Mouse (Mus musculus): Measurements from ENCODE around the gene Jhy.

The Jhy gene

GRCm38 (mm10) chr9:40917871-40918613, 45.9 kb downstream of the Jhy start:
- no peak for DNase-seq (ENCODE audit: low spot score)

GRCm38 (mm10) chr9:40908915-40909314, 55.0 kb downstream of the Jhy start:
- no peak for DNase-seq (ENCODE audit: low spot score)

- DNase-seq (ENCODE audit: low spot score), result no peak
Observed at GRCm38 (mm10) chr9:40908411-40908810, 55.5 kb downstream of the Jhy start.

GRCm38 (mm10) chr9:40907413-40907812, 56.5 kb downstream of the Jhy start:
- no peak for DNase-seq (ENCODE audit: low spot score)

GRCm38 (mm10) chr9:40892456-40892855, 71.5 kb downstream of the Jhy start:
- DNase-seq (ENCODE audit: low spot score), result no peak

GRCm38 (mm10) chr9:40889389-40889788, 74.5 kb downstream of the Jhy start:
- no peak for DNase-seq (ENCODE audit: low spot score)

GRCm38 (mm10) chr9:40885669-40886068, 78.2 kb downstream of the Jhy start:
- no peak for DNase-seq (ENCODE audit: low spot score)

GRCm38 (mm10) chr9:40878998-40879397, 84.9 kb downstream of the Jhy start:
- no peak for DNase-seq (ENCODE audit: low spot score)

- no peak for DNase-seq (ENCODE audit: low spot score)
Observed at GRCm38 (mm10) chr9:40878291-40878945, 85.5 kb downstream of the Jhy start.

GRCm38 (mm10) chr9:40877881-40878235, 86.1 kb downstream of the Jhy start:
- DNase-seq (ENCODE audit: low spot score), result no peak

- DNase-seq (ENCODE audit: low spot score), result no peak
Observed at GRCm38 (mm10) chr9:40877146-40877880, 86.6 kb downstream of the Jhy start.

- no peak for DNase-seq (ENCODE audit: low spot score)
Observed at GRCm38 (mm10) chr9:40876693-40877092, 87.2 kb downstream of the Jhy start.

GRCm38 (mm10) chr9:40876164-40876563, 87.8 kb downstream of the Jhy start:
- no peak for DNase-seq (ENCODE audit: low spot score)

GRCm38 (mm10) chr9:40875431-40875830, 88.5 kb downstream of the Jhy start:
- DNase-seq (ENCODE audit: low spot score), result no peak

- no peak for DNase-seq (ENCODE audit: low spot score)
Observed at GRCm38 (mm10) chr9:40874961-40875360, 89.0 kb downstream of the Jhy start.

GRCm38 (mm10) chr9:40873556-40874470, 90.1 kb downstream of the Jhy start, which contains the start of gene Bsx:
Bsx (plus strand) TSS chr9:40874127.
- peak; percentile 34 for DNase-seq (ENCODE audit: low spot score)

- DNase-seq (ENCODE audit: low spot score), result no peak
Observed at GRCm38 (mm10) chr9:40872156-40872478, 91.8 kb downstream of the Jhy start.

- no peak for DNase-seq (ENCODE audit: low spot score)
Observed at GRCm38 (mm10) chr9:40871369-40872155, 92.4 kb downstream of the Jhy start.

- no peak for DNase-seq (ENCODE audit: low spot score)
Observed at GRCm38 (mm10) chr9:40870331-40870730, 93.6 kb downstream of the Jhy start.

GRCm38 (mm10) chr9:40859196-40859595, 104.7 kb downstream of the Jhy start:
- no peak for DNase-seq (ENCODE audit: low spot score)

GRCm38 (mm10) chr9:40858461-40859160, 105.3 kb downstream of the Jhy start:
- no peak for DNase-seq (ENCODE audit: low spot score)

Measured in ovary, adult 18-20 months (tissue).